Mouse (Mus musculus) myocyte (in vitro differentiated cells): ENCODE results near the gene Armcx5.

Experiments used
- CEBPB ChIP-seq: IDR thresholded peaks from 2 replicates; pipeline ENCODE4 v1.6.1; 2011; ENCODE audit warnings: mild to moderate bottlenecking, moderate library complexity; ENCODE audit not compliant: poor library complexity, insufficient read depth, severe bottlenecking
- MYOG ChIP-seq, 3 experiments: IDR thresholded peaks; one replicate each; pipeline ENCODE4 v1.6.1; 2011; ENCODE audit warnings: control low read depth in 2 of 3, low read depth in 2 of 3, mild to moderate bottlenecking in 2 of 3; ENCODE audit not compliant: insufficient read length in 2 of 3, control insufficient read depth in 1 of 3, insufficient read depth in 1 of 3
- POLR2A ChIP-seq: IDR thresholded peaks from one replicate; pipeline ENCODE4 v1.6.1; 2011; ENCODE audit warnings: low read depth, mild to moderate bottlenecking, control low read depth, moderate library complexity; ENCODE audit not compliant: insufficient read length

- TF ChIP-seq POLR2A: no peak
- no peak for TF ChIP-seq CEBPB
- TF ChIP-seq MYOG (IDR thresholded peaks at IDR 0.05; ENCODE audit: control insufficient read depth in 1 of 3, insufficient read depth in 1 of 3, insufficient read length in 2 of 3, low read depth in 2 of 3): no peak
Observed at GRCm38 (mm10) chrX:135704349-135704748, 38.2 kb upstream of the Armcx5 start.
